Mouse (Mus musculus) E14TG2a.4 (cell line): ENCODE results near the gene Krt222.

Experiments
- CTCF ChIP-seq: conservative IDR thresholded peaks from 2 replicates; pipeline ENCODE4 v1.5.1; 2014; ENCODE audit warnings: low read length
- POU5F1 ChIP-seq: IDR thresholded peaks from 2 replicates; pipeline ENCODE4 v1.6.1; 2014; ENCODE audit warnings: low read length, borderline replicate concordance

- TF ChIP-seq CTCF = no peak
- no peak for TF ChIP-seq POU5F1
These were observed 4.0 kb upstream of the Krt222 start for GRCm38 (mm10) chr11:99247916-99248315.
